Mouse (Mus musculus) neural tube, embryonic 14.5 days (tissue): ENCODE data around the gene Hist1h4f. TPM values are rescaled to one million over a fixed set of nuclear protein-coding genes. Genes with fewer than 3 reads are reported as not detected.
A peak's percentile ranks its signal among the peaks of the same experiment; 100 is the strongest.
"Not testable (repeated sequence)": the region's sequence is repeated elsewhere in the genome, so short reads cannot be mapped to it uniquely, and the experiment has no call there.

Source experiments
- ATAC-seq: fragments of 200-750 bp; cut with Nextera tagmentation; 2 replicates; pipeline ENCODE4 v1.8.0; 2017; ENCODE audit warnings: low read depth, mild to moderate bottlenecking, moderate TSS enrichment, moderate library complexity
- H3K27ac ChIP-seq: fragments of 300-500 bp; sonication (generic); 2 replicates; pipeline ENCODE4 v1.5.1; 2014; ENCODE audit warnings: low read depth, mild to moderate bottlenecking, control low read depth, low read length, moderate library complexity, mixed read lengths
- H3K27me3 ChIP-seq: fragments of 300-500 bp; sonication (generic); 2 replicates; pipeline ENCODE4 v1.6.1; 2014; ENCODE audit warnings: low read length; ENCODE audit not compliant: control insufficient read depth, insufficient read depth
- H3K36me3 ChIP-seq: fragments of 300-500 bp; sonication (generic); 2 replicates; pipeline ENCODE4 v1.6.1; 2014; ENCODE audit warnings: low read length, mixed read lengths; ENCODE audit not compliant: control insufficient read depth, insufficient read depth
- H3K4me1 ChIP-seq: fragments of 300-500 bp; sonication (generic); 2 replicates; pipeline ENCODE4 v1.6.1; 2014; ENCODE audit warnings: low read length; ENCODE audit not compliant: control insufficient read depth, insufficient read depth
- H3K4me2 ChIP-seq: fragments of 300-500 bp; sonication (generic); 2 replicates; pipeline ENCODE4 v1.6.1; 2014; ENCODE audit warnings: mild to moderate bottlenecking, low read depth, low read length, control low read depth
- H3K4me3 ChIP-seq: fragments of 300-500 bp; sonication (generic); 2 replicates; pipeline ENCODE4 v1.5.1; 2014; ENCODE audit warnings: low read depth, low read length, control low read depth, mixed read lengths
- H3K9ac ChIP-seq: fragments of 300-500 bp; sonication (generic); replicated peaks from 2 replicates; pipeline ENCODE4 v1.6.1; 2014; ENCODE audit warnings: low read depth, mild to moderate bottlenecking, control low read depth, low read length, mixed read lengths
- H3K9me3 ChIP-seq: fragments of 300-500 bp; sonication (generic); 2 replicates; pipeline ENCODE4 v1.6.1; 2016; ENCODE audit warnings: low read length; ENCODE audit not compliant: control insufficient read depth
- WGBS: fragments of 180-500 bp; shearing (Covaris S2); extraction: QIAGEN DNeasy Blood & Tissue Kit; methylation state at CpG from one replicate; pipeline ENCODE4 v1.1.7; 2014; 5-methylcytosine and 5-hydroxymethylcytosine counted together
- polyA plus RNA-seq: library from polyadenylated mRNA; unstranded; fragments of >200 nt; fragmentation: Nextera tagmentation; extraction: Ambion mirVana; gene quantifications from 2 replicates; pipeline ENCODE4 v1.2.1, GENCODE M21; 2014

The Hist1h4f gene
- polyA plus RNA-seq, 1 experiment from 2014 or later: not detected

- Histone ChIP-seq H3K9me3 (no peaks in the 10 kb centered on the region), H3K9ac (no peak overlapping the region), H3K27ac (no peak overlapping the region), H3K27me3 (no peaks in the 10 kb centered on the region), H3K36me3 (no peaks in the 10 kb centered on the region), H3K4me3 (peak overlapping the region; percentile 32; the same call in 1 of the 2 replicates), H3K4me2 (peak overlapping the region; percentile 62; the same call in 1 of the 2 replicates), H3K4me1 (peaks cover 33% of the 10 kb centered on the region)
- 59% methylated on average over 6 of the region's 6 CpGs for WGBS
- no peak for ATAC-seq
Measured at GRCm38 (mm10) chr13:23576906-23577639, 25.6 kb upstream of the Hist1h4f start.

- WGBS: 7% methylated on average over 7 of the region's 7 CpGs
- H3K27ac ChIP-seq: no peak overlapping the region
- no peaks in the 10 kb centered on the region for H3K9me3 ChIP-seq
- peak overlapping the region; percentile 46 for H3K9ac ChIP-seq
- H3K4me3 ChIP-seq: peak overlapping the region; percentile 32
- H3K27me3 ChIP-seq: no peaks in the 10 kb centered on the region
- peak overlapping the region; percentile 62 for H3K4me2 ChIP-seq
- H3K4me1 ChIP-seq: peaks cover 32% of the 10 kb centered on the region
- no peaks in the 10 kb centered on the region for H3K36me3 ChIP-seq
- no peak for ATAC-seq
Measured at GRCm38 (mm10) chr13:23576351-23576881, 25.0 kb upstream of the Hist1h4f start.

GRCm38 (mm10) chr13:23575864-23576313 lies 24.4 kb upstream of the Hist1h4f start:
- H3K27me3 ChIP-seq, H3K27ac ChIP-seq, H3K9me3 ChIP-seq, H3K36me3 ChIP-seq, ATAC-seq: not testable (repeated sequence)
- peak overlapping the region; percentile 62 for H3K4me2 ChIP-seq
- peak overlapping the region; percentile 32 for H3K4me3 ChIP-seq
- H3K9ac ChIP-seq: peak overlapping the region; percentile 46
- under 1% methylated on average over 11 of the region's 40 CpGs for WGBS
- peaks cover 32% of the 10 kb centered on the region for H3K4me1 ChIP-seq

GRCm38 (mm10) chr13:23575271-23575851 lies 23.9 kb upstream of the Hist1h4f start, which contains the start of gene Hist1h3d:
Gene Hist1h3d (plus strand): TSS chr13:23575763.
- no peaks in the 10 kb centered on the region for H3K27me3 ChIP-seq
- H3K27ac ChIP-seq: no peak within 1 kb of the TSS
- peak; percentile 53 for ATAC-seq
- peak within 1 kb of the TSS; percentile 46 for H3K9ac ChIP-seq
- H3K36me3 ChIP-seq: no peaks in the 10 kb centered on the region
- H3K4me1 ChIP-seq: peaks cover 33% of the 10 kb centered on the region
- H3K4me3 ChIP-seq: peak within 1 kb of the TSS; percentile 32
- H3K4me2 ChIP-seq: peak within 1 kb of the TSS; percentile 62
- H3K9me3 ChIP-seq: no peaks in the 10 kb centered on the region
- WGBS: under 1% methylated on average over 18 of the region's 18 CpGs

- peak overlapping the region; percentile 75; the same call in 1 of the 2 replicates for H3K27ac ChIP-seq
- H3K9ac ChIP-seq, ATAC-seq, H3K9me3 ChIP-seq, H3K27me3 ChIP-seq, H3K36me3 ChIP-seq: not testable (repeated sequence)
- WGBS: 1% methylated on average over 5 of the region's 39 CpGs
- H3K4me2 ChIP-seq: peak overlapping the region; percentile 73
- peaks cover 38% of the 10 kb centered on the region for H3K4me1 ChIP-seq
- H3K4me3 ChIP-seq: peak overlapping the region; percentile 25
Measured at GRCm38 (mm10) chr13:23574546-23575170, 23.2 kb upstream of the Hist1h4f start.

- WGBS: 1% methylated on average over 22 of the region's 42 CpGs
- peaks cover 38% of the 10 kb centered on the region for H3K4me1 ChIP-seq
- H3K9me3 ChIP-seq, H3K27me3 ChIP-seq, H3K36me3 ChIP-seq: not testable (repeated sequence)
- peak within 1 kb of the TSS; percentile 75; the same call in 1 of the 2 replicates for H3K27ac ChIP-seq
- peak within 1 kb of the TSS; percentile 32 for H3K4me3 ChIP-seq
- peak within 1 kb of the TSS; percentile 73 for H3K4me2 ChIP-seq
- peak; percentile 93 for ATAC-seq
- H3K9ac ChIP-seq: 0 out of 2 replicates have a peak within 1 kb of the TSS, but pooled peaks have one; percentile 12
Measured at GRCm38 (mm10) chr13:23573898-23574524, 22.6 kb upstream of the Hist1h4f start, which contains the start of the genes Hist1h2bf and Hist1h2ad. Gene Hist1h2bf (minus strand): TSS chr13:23574196. Gene Hist1h2ad (plus strand): TSS chr13:23574381.

GRCm38 (mm10) chr13:23573034-23573897 lies 21.8 kb upstream of the Hist1h4f start:
- peaks cover 38% of the 10 kb centered on the region for H3K4me1 ChIP-seq
- H3K27ac ChIP-seq: peak overlapping the region; percentile 2; the same call in 1 of the 2 replicates
- not testable (repeated sequence) for H3K27me3 ChIP-seq, ATAC-seq, H3K9me3 ChIP-seq, H3K36me3 ChIP-seq
- 9% methylated on average over 18 of the region's 20 CpGs for WGBS
- H3K4me2 ChIP-seq: peak overlapping the region; percentile 73
- H3K4me3 ChIP-seq: peak overlapping the region; percentile 23
- 0 out of 2 replicates have a peak overlapping the region, but pooled peaks have one; percentile 12 for H3K9ac ChIP-seq
